Mouse (Mus musculus): ENCODE measurements at regions not wholly inside any gene's neighbourhood (a gene's known extent, or its start where the extent isn't known, plus 50 kb on each side); places are given as distances from the start of the nearest gene placed in this dataset.

DNA sequence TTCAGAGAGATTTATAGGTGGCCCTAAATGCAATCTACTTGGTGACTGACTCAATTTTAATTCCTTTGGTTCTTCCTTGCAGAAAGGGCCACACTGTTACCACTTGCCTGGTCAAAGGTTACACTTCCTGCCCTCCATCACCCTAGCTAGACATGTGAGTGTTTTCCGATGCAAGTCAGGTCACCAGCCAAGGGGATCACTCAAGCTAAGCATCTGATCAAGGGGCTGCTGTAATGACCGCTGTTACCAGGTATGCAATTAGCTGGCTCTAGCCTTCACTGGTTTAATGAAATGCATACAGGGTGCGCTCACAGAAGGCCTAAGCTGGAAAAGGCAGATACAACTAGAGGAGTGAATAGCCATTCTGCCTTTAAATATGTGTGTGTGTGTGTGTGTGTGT, 105.1 kb downstream of the Mtx2 start:
- Histone ChIP-seq H3K4me3 (ENCODE audit: low read depth, low read length) (no peak overlapping the region), H3K9me3 (ENCODE audit: control insufficient read depth, low read length) (no peaks in the 10 kb centered on the region), H3K4me2 (replicated peaks; ENCODE audit: low read depth) (no peak overlapping the region), H3K27ac (replicated peaks) (no peak overlapping the region), H3K4me1 (replicated peaks; ENCODE audit: control insufficient read depth, insufficient read depth) (no peaks in the 10 kb centered on the region), H3K36me3 (ENCODE audit: control insufficient read depth, insufficient read depth, low read length) (no peaks in the 10 kb centered on the region), H3K27me3 (ENCODE audit: control insufficient read depth, insufficient read depth, low read length) (no peaks in the 10 kb centered on the region), H3K9ac (ENCODE audit: low read length) (no peak overlapping the region)
- 52% methylated on average over 3 of the region's 3 CpGs for WGBS
- no peak for ATAC-seq (ENCODE audit: low FRiP score, low TSS enrichment)
- TF ChIP-seq CTCF (IDR thresholded peaks at IDR 0.05; ENCODE audit: low read depth) (no peak), EP300 (optimal IDR thresholded peaks at IDR 0.05) (no peak)
- DNase-seq (ENCODE audit: low spot score), result no peak

DNA sequence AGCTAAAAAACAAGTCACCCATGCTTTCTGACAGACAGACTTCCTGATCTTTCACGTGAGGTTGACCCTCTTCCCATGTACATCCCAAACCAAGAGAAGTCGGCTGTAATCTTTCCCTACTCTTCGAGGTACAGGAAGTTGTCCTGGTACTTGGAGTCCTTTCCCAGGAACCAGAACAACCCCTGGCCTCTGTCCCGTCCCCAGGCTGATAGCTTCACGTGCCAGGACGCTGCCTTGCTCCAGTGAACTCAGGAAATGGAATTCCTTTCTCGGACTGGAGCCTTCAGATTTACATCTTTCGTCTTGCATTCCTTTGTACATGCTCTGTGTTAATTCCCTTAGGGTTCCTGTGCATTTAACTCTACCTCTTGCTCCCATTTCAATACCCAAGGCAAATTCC, 107.6 kb downstream of the Mtx2 start:
- DNase-seq (ENCODE audit: low spot score) (no peak), ATAC-seq (ENCODE audit: low FRiP score, low TSS enrichment) (no peak)
- H3K27me3 ChIP-seq (ENCODE audit: control insufficient read depth, insufficient read depth, low read length), result no peaks in the 10 kb centered on the region
- H3K27ac ChIP-seq (replicated peaks), result no peak overlapping the region
- no peaks in the 10 kb centered on the region for H3K4me1 ChIP-seq (replicated peaks; ENCODE audit: control insufficient read depth, insufficient read depth)
- H3K4me2 ChIP-seq (replicated peaks; ENCODE audit: low read depth), result no peak overlapping the region
- H3K9ac ChIP-seq (ENCODE audit: low read length), result no peak overlapping the region
- TF ChIP-seq CTCF (IDR thresholded peaks at IDR 0.05; ENCODE audit: low read depth), result no peak
- no peak for TF ChIP-seq EP300 (optimal IDR thresholded peaks at IDR 0.05)
- no peaks in the 10 kb centered on the region for H3K9me3 ChIP-seq (ENCODE audit: control insufficient read depth, low read length)
- no peak overlapping the region for H3K4me3 ChIP-seq (ENCODE audit: low read depth, low read length)
- no peaks in the 10 kb centered on the region for H3K36me3 ChIP-seq (ENCODE audit: control insufficient read depth, insufficient read depth, low read length)
- 26% methylated on average over 8 of the region's 8 CpGs for WGBS

DNA sequence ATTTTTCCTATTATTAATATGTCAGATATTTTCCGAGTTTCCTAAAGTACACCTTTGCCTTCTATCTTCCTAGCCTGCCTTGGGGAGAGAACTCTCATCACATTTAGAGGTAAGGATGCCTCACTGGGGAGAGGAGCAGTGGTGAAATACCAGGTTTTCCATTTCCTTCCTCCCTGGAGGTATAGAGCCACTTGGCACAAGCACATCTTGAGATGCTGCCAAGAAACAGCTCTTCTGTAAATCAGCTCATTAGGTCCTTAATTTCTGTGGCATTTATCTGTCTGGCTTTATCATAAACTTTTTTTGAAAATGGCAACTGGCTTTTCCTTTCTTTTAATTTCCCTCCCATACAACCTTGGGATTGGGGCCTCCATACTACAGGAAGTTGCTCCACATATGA, 108.2 kb downstream of the Mtx2 start:
- H3K4me2 ChIP-seq (replicated peaks; ENCODE audit: low read depth), result no peak overlapping the region
- no peak for TF ChIP-seq EP300 (optimal IDR thresholded peaks at IDR 0.05)
- no peak for TF ChIP-seq CTCF (IDR thresholded peaks at IDR 0.05; ENCODE audit: low read depth)
- H3K27me3 ChIP-seq (ENCODE audit: control insufficient read depth, insufficient read depth, low read length), result no peaks in the 10 kb centered on the region
- DNase-seq (ENCODE audit: low spot score) (no peak), ATAC-seq (ENCODE audit: low FRiP score, low TSS enrichment) (no peak)
- H3K4me1 ChIP-seq (replicated peaks; ENCODE audit: control insufficient read depth, insufficient read depth), result no peaks in the 10 kb centered on the region
- no peak overlapping the region for H3K9ac ChIP-seq (ENCODE audit: low read length)
- no peak overlapping the region for H3K27ac ChIP-seq (replicated peaks)
- H3K4me3 ChIP-seq (ENCODE audit: low read depth, low read length), result no peak overlapping the region
- WGBS, result 79% methylated on average over 1 of the region's 1 CpGs
- H3K36me3 ChIP-seq (ENCODE audit: control insufficient read depth, insufficient read depth, low read length), result no peaks in the 10 kb centered on the region
- H3K9me3 ChIP-seq (ENCODE audit: control insufficient read depth, low read length), result no peaks in the 10 kb centered on the region

DNA sequence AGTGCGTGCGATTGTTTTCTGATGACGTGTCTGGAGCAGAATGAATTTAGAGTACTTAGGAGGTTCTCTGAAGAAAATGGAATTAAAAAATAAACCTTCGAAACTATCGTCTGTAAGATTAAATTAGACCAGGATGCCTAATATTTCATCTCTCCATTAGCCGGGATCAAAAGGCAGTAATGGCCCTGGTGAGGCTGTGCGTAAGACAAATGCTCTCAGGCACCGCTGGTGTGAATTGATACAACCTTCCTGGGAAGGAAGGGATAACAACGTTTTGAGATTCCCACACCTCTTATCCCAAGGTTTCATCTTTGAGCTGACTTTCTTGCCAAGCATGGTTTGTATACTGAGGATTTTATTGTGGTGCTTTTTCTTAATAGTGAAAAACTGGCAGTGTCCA, 113.1 kb downstream of the Mtx2 start:
- Histone ChIP-seq H3K9ac (ENCODE audit: low read length) (no peak overlapping the region), H3K27ac (replicated peaks) (no peak overlapping the region)
- 52% methylated on average over 9 of the region's 9 CpGs for WGBS

DNA sequence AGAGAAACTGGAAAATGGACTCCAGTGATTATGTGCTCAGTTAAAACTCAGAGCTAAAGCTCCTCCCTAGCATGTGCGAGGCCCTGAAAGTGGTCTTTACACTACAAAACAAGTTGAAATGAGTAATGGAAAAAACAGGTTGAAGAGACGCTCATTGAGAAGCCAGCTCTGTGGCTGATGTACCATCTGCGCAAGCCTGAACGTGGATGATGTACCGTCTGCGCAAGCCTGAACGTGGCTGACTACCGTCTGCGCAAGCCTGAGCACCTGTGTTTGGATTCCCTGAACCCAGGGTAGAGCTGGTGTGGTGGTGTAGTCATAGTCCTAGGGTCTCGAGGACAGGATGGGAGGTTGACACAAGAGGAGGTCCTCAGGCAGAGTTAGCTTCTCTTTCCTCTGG, 116.4 kb downstream of the Mtx2 start:
- ATAC-seq (ENCODE audit: low FRiP score, low TSS enrichment) (no peak), DNase-seq (ENCODE audit: low spot score) (no peak)
- no peak overlapping the region for H3K27ac ChIP-seq (replicated peaks)
- WGBS, result 88% methylated on average over 10 of the region's 10 CpGs
- H3K4me2 ChIP-seq (replicated peaks; ENCODE audit: low read depth), result no peak overlapping the region
- H3K36me3 ChIP-seq (ENCODE audit: control insufficient read depth, insufficient read depth, low read length), result no peaks in the 10 kb centered on the region
- H3K9me3 ChIP-seq (ENCODE audit: control insufficient read depth, low read length), result no peaks in the 10 kb centered on the region
- no peaks in the 10 kb centered on the region for H3K27me3 ChIP-seq (ENCODE audit: control insufficient read depth, insufficient read depth, low read length)
- TF ChIP-seq EP300 (optimal IDR thresholded peaks at IDR 0.05) (no peak), CTCF (IDR thresholded peaks at IDR 0.05; ENCODE audit: low read depth) (no peak)
- H3K4me3 ChIP-seq (ENCODE audit: low read depth, low read length), result no peak overlapping the region
- H3K4me1 ChIP-seq (replicated peaks; ENCODE audit: control insufficient read depth, insufficient read depth), result no peaks in the 10 kb centered on the region
- no peak overlapping the region for H3K9ac ChIP-seq (ENCODE audit: low read length)

More for the DNA sequence above, 113.1 kb downstream of the Mtx2 start:
- TF ChIP-seq CTCF (IDR thresholded peaks at IDR 0.05; ENCODE audit: low read depth) (no peak), EP300 (optimal IDR thresholded peaks at IDR 0.05) (no peak)
- no peaks in the 10 kb centered on the region for H3K36me3 ChIP-seq (ENCODE audit: control insufficient read depth, insufficient read depth, low read length)
- no peaks in the 10 kb centered on the region for H3K4me1 ChIP-seq (replicated peaks; ENCODE audit: control insufficient read depth, insufficient read depth)
- no peaks in the 10 kb centered on the region for H3K9me3 ChIP-seq (ENCODE audit: control insufficient read depth, low read length)
- no peak overlapping the region for H3K4me2 ChIP-seq (replicated peaks; ENCODE audit: low read depth)
- H3K4me3 ChIP-seq (ENCODE audit: low read depth, low read length), result no peak overlapping the region
- no peaks in the 10 kb centered on the region for H3K27me3 ChIP-seq (ENCODE audit: control insufficient read depth, insufficient read depth, low read length)
- no peak for DNase-seq (ENCODE audit: low spot score)
- ATAC-seq (ENCODE audit: low FRiP score, low TSS enrichment), result no peak

DNA sequence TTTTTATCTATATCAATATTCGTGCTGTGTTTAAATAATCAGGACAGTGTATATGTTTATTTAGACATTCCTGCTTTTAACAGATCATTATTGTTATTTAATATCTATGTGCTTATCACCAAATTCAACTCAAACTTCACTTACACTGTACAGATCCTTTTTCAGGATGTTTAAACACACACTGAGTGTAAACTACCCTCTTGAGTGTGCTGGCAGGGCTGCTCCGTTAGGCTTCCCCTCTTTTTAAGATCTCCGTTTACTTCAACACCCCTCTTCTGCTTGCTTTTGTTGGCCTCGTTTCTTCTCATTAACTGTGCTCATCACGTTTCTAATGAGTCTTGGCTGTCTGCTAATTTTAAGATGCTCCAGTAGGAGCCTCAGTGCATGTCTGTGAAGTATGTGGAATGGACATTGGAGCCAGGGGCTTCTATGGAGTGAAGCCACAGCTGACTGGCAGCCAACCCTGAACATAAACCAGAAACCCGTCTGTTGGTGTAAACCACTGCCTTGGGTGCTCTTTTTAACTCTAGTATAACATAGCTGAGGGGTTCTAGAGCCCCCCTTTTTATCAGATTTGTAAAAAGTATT, 117.1 kb downstream of the Mtx2 start:
- ATAC-seq (ENCODE audit: low FRiP score, low TSS enrichment) (no peak), DNase-seq (ENCODE audit: low spot score) (no peak)
- no peaks in the 10 kb centered on the region for H3K9me3 ChIP-seq (ENCODE audit: control insufficient read depth, low read length)
- no peak overlapping the region for H3K27ac ChIP-seq (replicated peaks)
- no peak overlapping the region for H3K9ac ChIP-seq (ENCODE audit: low read length)
- H3K4me2 ChIP-seq (replicated peaks; ENCODE audit: low read depth), result no peak overlapping the region
- 33% methylated on average over 6 of the region's 6 CpGs for WGBS
- no peaks in the 10 kb centered on the region for H3K36me3 ChIP-seq (ENCODE audit: control insufficient read depth, insufficient read depth, low read length)
- H3K4me1 ChIP-seq (replicated peaks; ENCODE audit: control insufficient read depth, insufficient read depth), result no peaks in the 10 kb centered on the region
- TF ChIP-seq EP300 (optimal IDR thresholded peaks at IDR 0.05), result no peak
- TF ChIP-seq CTCF (IDR thresholded peaks at IDR 0.05; ENCODE audit: low read depth), result no peak
- H3K27me3 ChIP-seq (ENCODE audit: control insufficient read depth, insufficient read depth, low read length), result no peaks in the 10 kb centered on the region
- H3K4me3 ChIP-seq (ENCODE audit: low read depth, low read length), result no peak overlapping the region

Data from stomach, postnatal 0 days (tissue).